Mouse (Mus musculus): ENCODE results near the gene Cd22. TPM values are rescaled to one million over a fixed set of nuclear protein-coding genes. Genes with fewer than 3 reads are reported as not detected.
"Not testable (repeated sequence)": the region's sequence is repeated elsewhere in the genome, so short reads cannot be mapped to it uniquely, and the experiment has no call there.

Cd22 gene
- polyA plus RNA-seq, 1 experiment from 2014 or later = not detected

- H3K27ac ChIP-seq (replicated peaks; ENCODE audit: low read depth, low read length) = no peak overlapping the region
- 26% methylated on average over 7 of the region's 7 CpGs for WGBS
Measured at GRCm38 (mm10) chr7:30844676-30845297, 35.4 kb downstream of the Cd22 start.

GRCm38 (mm10) chr7:30842092-30842491, 38.0 kb downstream of the Cd22 start:
- ATAC-seq (ENCODE audit: insufficient number of reproducible peaks, low FRiP score, low TSS enrichment, low read depth) = no peak
- no peaks in the 10 kb centered on the region for H3K27me3 ChIP-seq (ENCODE audit: control insufficient read depth, insufficient read depth, low read length)

More at GRCm38 (mm10) chr7:30844676-30845297, 35.4 kb downstream of the Cd22 start:
- H3K36me3 ChIP-seq (ENCODE audit: control insufficient read depth, insufficient read depth, low read length) = no peaks in the 10 kb centered on the region
- H3K4me3 ChIP-seq (ENCODE audit: low read depth, low read length) = no peak overlapping the region
- no peak for ATAC-seq (ENCODE audit: insufficient number of reproducible peaks, low FRiP score, low TSS enrichment, low read depth)
- 0 out of 2 replicates have a peak, but pooled peaks cover 3% of the 10 kb centered on the region for H3K4me1 ChIP-seq (ENCODE audit: control insufficient read depth, insufficient read depth, low read length)
- H3K27me3 ChIP-seq (ENCODE audit: control insufficient read depth, insufficient read depth, low read length) = no peaks in the 10 kb centered on the region
- no peaks in the 10 kb centered on the region for H3K9me3 ChIP-seq (ENCODE audit: control insufficient read depth, low read length)
- H3K4me2 ChIP-seq (ENCODE audit: low read depth, severe bottlenecking) = no peak overlapping the region
- no peak overlapping the region for H3K9ac ChIP-seq (ENCODE audit: low read length)
- DNase-seq (ENCODE audit: low spot score) = no peak

GRCm38 (mm10) chr7:30841379-30841778, 38.8 kb downstream of the Cd22 start:
- H3K9ac ChIP-seq (ENCODE audit: low read length) = no peak overlapping the region
- no peaks in the 10 kb centered on the region for H3K27me3 ChIP-seq (ENCODE audit: control insufficient read depth, insufficient read depth, low read length)
- WGBS = 76% methylated on average over 4 of the region's 4 CpGs
- no peak overlapping the region for H3K4me2 ChIP-seq (ENCODE audit: low read depth, severe bottlenecking)
- H3K4me1 ChIP-seq (ENCODE audit: control insufficient read depth, insufficient read depth, low read length) = 0 out of 2 replicates have a peak, but pooled peaks cover 3% of the 10 kb centered on the region
- H3K36me3 ChIP-seq (ENCODE audit: control insufficient read depth, insufficient read depth, low read length) = no peaks in the 10 kb centered on the region
- no peak overlapping the region for H3K4me3 ChIP-seq (ENCODE audit: low read depth, low read length)
- H3K27ac ChIP-seq (replicated peaks; ENCODE audit: low read depth, low read length) = no peak overlapping the region
- H3K9me3 ChIP-seq (ENCODE audit: control insufficient read depth, low read length) = no peaks in the 10 kb centered on the region
- ATAC-seq (ENCODE audit: insufficient number of reproducible peaks, low FRiP score, low TSS enrichment, low read depth) = no peak
- no peak for DNase-seq (ENCODE audit: low spot score)

More at GRCm38 (mm10) chr7:30842092-30842491, 38.0 kb downstream of the Cd22 start:
- 0 out of 2 replicates have a peak, but pooled peaks cover 3% of the 10 kb centered on the region for H3K4me1 ChIP-seq (ENCODE audit: control insufficient read depth, insufficient read depth, low read length)
- WGBS = 88% methylated on average over 5 of the region's 5 CpGs
- no peaks in the 10 kb centered on the region for H3K9me3 ChIP-seq (ENCODE audit: control insufficient read depth, low read length)
- H3K4me3 ChIP-seq (ENCODE audit: low read depth, low read length) = no peak overlapping the region
- no peak overlapping the region for H3K4me2 ChIP-seq (ENCODE audit: low read depth, severe bottlenecking)
- no peak for DNase-seq (ENCODE audit: low spot score)
- H3K9ac ChIP-seq (ENCODE audit: low read length) = no peak overlapping the region
- no peak overlapping the region for H3K27ac ChIP-seq (replicated peaks; ENCODE audit: low read depth, low read length)
- H3K36me3 ChIP-seq (ENCODE audit: control insufficient read depth, insufficient read depth, low read length) = no peaks in the 10 kb centered on the region

GRCm38 (mm10) chr7:30840306-30840705, 39.8 kb downstream of the Cd22 start:
- H3K27ac ChIP-seq (replicated peaks; ENCODE audit: low read depth, low read length) = no peak overlapping the region
- H3K27me3 ChIP-seq (ENCODE audit: control insufficient read depth, insufficient read depth, low read length) = no peaks in the 10 kb centered on the region
- H3K9ac ChIP-seq (ENCODE audit: low read length) = no peak overlapping the region
- WGBS = 80% methylated on average over 3 of the region's 3 CpGs
- no peak overlapping the region for H3K4me2 ChIP-seq (ENCODE audit: low read depth, severe bottlenecking)
- DNase-seq (ENCODE audit: low spot score) (no peak), ATAC-seq (ENCODE audit: insufficient number of reproducible peaks, low FRiP score, low TSS enrichment, low read depth) (no peak)
- H3K36me3 ChIP-seq (ENCODE audit: control insufficient read depth, insufficient read depth, low read length) = no peaks in the 10 kb centered on the region
- no peaks in the 10 kb centered on the region for H3K9me3 ChIP-seq (ENCODE audit: control insufficient read depth, low read length)
- H3K4me3 ChIP-seq (ENCODE audit: low read depth, low read length) = no peak overlapping the region
- H3K4me1 ChIP-seq (ENCODE audit: control insufficient read depth, insufficient read depth, low read length) = 0 out of 2 replicates have a peak, but pooled peaks cover 3% of the 10 kb centered on the region

- H3K27me3 ChIP-seq (ENCODE audit: control insufficient read depth, insufficient read depth, low read length) = no peaks in the 10 kb centered on the region
- no peak overlapping the region for H3K4me2 ChIP-seq (ENCODE audit: low read depth, severe bottlenecking)
- no peak overlapping the region for H3K27ac ChIP-seq (replicated peaks; ENCODE audit: low read depth, low read length)
- H3K9ac ChIP-seq (ENCODE audit: low read length) = no peak overlapping the region
- no peak for ATAC-seq (ENCODE audit: insufficient number of reproducible peaks, low FRiP score, low TSS enrichment, low read depth)
- H3K9me3 ChIP-seq (ENCODE audit: control insufficient read depth, low read length) = no peaks in the 10 kb centered on the region
- no peak for DNase-seq (ENCODE audit: low spot score)
- H3K4me3 ChIP-seq (ENCODE audit: low read depth, low read length) = no peak overlapping the region
- no peaks in the 10 kb centered on the region for H3K4me1 ChIP-seq (ENCODE audit: control insufficient read depth, insufficient read depth, low read length)
- no peaks in the 10 kb centered on the region for H3K36me3 ChIP-seq (ENCODE audit: control insufficient read depth, insufficient read depth, low read length)
Measured at GRCm38 (mm10) chr7:30837277-30837676, 42.9 kb downstream of the Cd22 start.

GRCm38 (mm10) chr7:30832684-30833083, 47.5 kb downstream of the Cd22 start:
- not testable (repeated sequence) for H3K4me3 ChIP-seq (ENCODE audit: low read depth, low read length); H3K27ac ChIP-seq (replicated peaks; ENCODE audit: low read depth, low read length); DNase-seq (ENCODE audit: low spot score); H3K4me2 ChIP-seq (ENCODE audit: low read depth, severe bottlenecking); H3K9ac ChIP-seq (ENCODE audit: low read length); ATAC-seq (ENCODE audit: insufficient number of reproducible peaks, low FRiP score, low TSS enrichment, low read depth); H3K9me3 ChIP-seq (ENCODE audit: control insufficient read depth, low read length); H3K27me3 ChIP-seq (ENCODE audit: control insufficient read depth, insufficient read depth, low read length); H3K4me1 ChIP-seq (ENCODE audit: control insufficient read depth, insufficient read depth, low read length); H3K36me3 ChIP-seq (ENCODE audit: control insufficient read depth, insufficient read depth, low read length)
- 51% methylated on average over 8 of the region's 11 CpGs for WGBS

- WGBS = 78% methylated on average over 17 of the region's 17 CpGs
- no peak overlapping the region for H3K9ac ChIP-seq (ENCODE audit: low read length)
- H3K27me3 ChIP-seq (ENCODE audit: control insufficient read depth, insufficient read depth, low read length) = no peaks in the 10 kb centered on the region
- no peak overlapping the region for H3K4me2 ChIP-seq (ENCODE audit: low read depth, severe bottlenecking)
- no peaks in the 10 kb centered on the region for H3K9me3 ChIP-seq (ENCODE audit: control insufficient read depth, low read length)
- no peak overlapping the region for H3K4me3 ChIP-seq (ENCODE audit: low read depth, low read length)
- DNase-seq (ENCODE audit: low spot score) (no peak), ATAC-seq (ENCODE audit: insufficient number of reproducible peaks, low FRiP score, low TSS enrichment, low read depth) (no peak)
- H3K4me1 ChIP-seq (ENCODE audit: control insufficient read depth, insufficient read depth, low read length) = no peaks in the 10 kb centered on the region
- H3K36me3 ChIP-seq (ENCODE audit: control insufficient read depth, insufficient read depth, low read length) = no peaks in the 10 kb centered on the region
- no peak overlapping the region for H3K27ac ChIP-seq (replicated peaks; ENCODE audit: low read depth, low read length)
Measured at GRCm38 (mm10) chr7:30832261-30832660, 47.9 kb downstream of the Cd22 start.

GRCm38 (mm10) chr7:30829428-30829827, 50.7 kb downstream of the Cd22 start:
- Histone ChIP-seq H3K27ac (replicated peaks; ENCODE audit: low read depth, low read length) (no peak overlapping the region), H3K4me1 (ENCODE audit: control insufficient read depth, insufficient read depth, low read length) (no peaks in the 10 kb centered on the region), H3K9ac (ENCODE audit: low read length) (no peak overlapping the region), H3K27me3 (ENCODE audit: control insufficient read depth, insufficient read depth, low read length) (no peaks in the 10 kb centered on the region), H3K9me3 (ENCODE audit: control insufficient read depth, low read length) (no peaks in the 10 kb centered on the region), H3K36me3 (ENCODE audit: control insufficient read depth, insufficient read depth, low read length) (no peaks in the 10 kb centered on the region), H3K4me3 (ENCODE audit: low read depth, low read length) (no peak overlapping the region), H3K4me2 (ENCODE audit: low read depth, severe bottlenecking) (no peak overlapping the region)
- 66% methylated on average over 3 of the region's 3 CpGs for WGBS
- DNase-seq (ENCODE audit: low spot score) (no peak), ATAC-seq (ENCODE audit: insufficient number of reproducible peaks, low FRiP score, low TSS enrichment, low read depth) (no peak)

- not testable (repeated sequence) for H3K9me3 ChIP-seq (ENCODE audit: control insufficient read depth, low read length); ATAC-seq (ENCODE audit: insufficient number of reproducible peaks, low FRiP score, low TSS enrichment, low read depth); H3K27me3 ChIP-seq (ENCODE audit: control insufficient read depth, insufficient read depth, low read length); H3K4me2 ChIP-seq (ENCODE audit: low read depth, severe bottlenecking); H3K4me1 ChIP-seq (ENCODE audit: control insufficient read depth, insufficient read depth, low read length); H3K36me3 ChIP-seq (ENCODE audit: control insufficient read depth, insufficient read depth, low read length); H3K4me3 ChIP-seq (ENCODE audit: low read depth, low read length); H3K9ac ChIP-seq (ENCODE audit: low read length); H3K27ac ChIP-seq (replicated peaks; ENCODE audit: low read depth, low read length); DNase-seq (ENCODE audit: low spot score)
Measured at GRCm38 (mm10) chr7:30828871-30829270, 51.3 kb downstream of the Cd22 start.
